Mouse (Mus musculus) kidney, adult 8-10 months (tissue): ENCODE measurements around the gene Cacng3.
A peak's percentile ranks its signal among the peaks of the same experiment; 100 is the strongest.

Source experiments
- DNase-seq, 2 experiments: peaks; one replicate each; pipeline ENCODE4 v3.0.0; 2022

The Cacng3 gene

GRCm38 (mm10) chr7:122670442-122670872, at the start of gene Cacng3:
Cacng3 (plus strand) TSS chr7:122670492.
- DNase-seq, result no peak

GRCm38 (mm10) chr7:122622125-122622774, 48.0 kb upstream of the Cacng3 start:
- DNase-seq, result no peak

GRCm38 (mm10) chr7:122623753-122624152, 46.5 kb upstream of the Cacng3 start:
- no peak for DNase-seq

DNA sequence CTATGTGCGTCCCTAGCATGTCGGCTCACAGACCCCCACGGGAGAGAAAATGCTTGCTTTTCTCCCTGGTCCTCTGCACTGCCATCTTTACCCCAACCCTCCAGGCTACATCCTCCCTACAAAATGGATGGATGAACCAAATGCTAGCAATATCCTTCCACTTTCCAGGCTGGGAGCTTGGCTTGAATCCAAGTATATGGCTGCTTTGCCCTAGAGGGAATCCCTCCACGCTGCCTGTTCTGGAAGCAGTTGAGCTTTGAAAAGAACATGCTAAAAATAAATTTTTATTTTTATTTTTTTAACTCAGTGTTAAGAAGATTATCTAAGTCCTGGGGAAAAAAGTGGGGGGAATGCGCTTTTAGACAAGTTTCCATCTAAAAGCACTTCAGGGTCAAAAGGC, 42.2 kb upstream of the Cacng3 start:
- DNase-seq, result no peak

GRCm38 (mm10) chr7:122630386-122630785, 39.9 kb upstream of the Cacng3 start:
- no peak for DNase-seq

GRCm38 (mm10) chr7:122631151-122631550, 39.1 kb upstream of the Cacng3 start:
- DNase-seq, result no peak

DNA sequence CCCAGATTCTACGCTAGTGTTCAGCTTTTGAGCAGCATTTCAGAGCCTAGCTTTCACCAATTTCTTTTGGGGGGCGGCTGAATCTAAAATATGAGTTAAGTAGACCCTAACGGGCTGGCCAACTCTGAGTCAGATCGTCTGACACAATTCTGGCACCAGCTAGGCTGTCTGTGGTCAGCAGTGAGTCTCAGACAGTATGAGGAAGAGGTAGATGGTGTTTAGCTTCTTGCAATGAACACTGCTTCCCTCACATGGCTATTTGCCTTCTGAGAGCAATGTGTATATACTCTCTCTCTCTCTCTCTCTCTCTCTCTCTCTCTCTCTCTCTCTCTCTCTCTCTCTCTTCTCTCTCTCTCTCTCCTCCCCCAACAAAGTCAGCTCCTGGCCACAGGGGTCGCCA, 37.3 kb upstream of the Cacng3 start:
- DNase-seq, result no peak

GRCm38 (mm10) chr7:122633463-122633862, 36.8 kb upstream of the Cacng3 start:
- DNase-seq, result no peak

DNA sequence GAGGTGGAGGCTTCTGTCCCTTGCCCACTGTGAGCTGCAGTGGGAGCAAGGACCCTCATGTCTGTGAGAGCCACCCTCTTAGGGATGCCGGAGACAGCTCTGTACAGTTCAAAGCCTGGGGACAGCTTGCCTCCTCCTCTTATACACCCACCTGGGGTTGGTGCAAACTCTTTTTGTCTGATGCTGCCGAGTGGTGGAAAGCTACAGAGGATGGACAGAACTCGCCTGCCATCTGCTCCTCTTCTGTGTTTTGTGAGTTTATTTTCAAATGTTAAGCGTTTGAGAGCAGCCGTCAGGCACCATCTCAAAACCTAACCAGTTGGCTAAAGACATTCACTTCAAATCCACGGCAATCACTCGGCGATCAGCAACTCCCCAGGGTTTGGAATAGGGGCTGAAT, 26.6 kb upstream of the Cacng3 start:
- DNase-seq, result no peak

DNA sequence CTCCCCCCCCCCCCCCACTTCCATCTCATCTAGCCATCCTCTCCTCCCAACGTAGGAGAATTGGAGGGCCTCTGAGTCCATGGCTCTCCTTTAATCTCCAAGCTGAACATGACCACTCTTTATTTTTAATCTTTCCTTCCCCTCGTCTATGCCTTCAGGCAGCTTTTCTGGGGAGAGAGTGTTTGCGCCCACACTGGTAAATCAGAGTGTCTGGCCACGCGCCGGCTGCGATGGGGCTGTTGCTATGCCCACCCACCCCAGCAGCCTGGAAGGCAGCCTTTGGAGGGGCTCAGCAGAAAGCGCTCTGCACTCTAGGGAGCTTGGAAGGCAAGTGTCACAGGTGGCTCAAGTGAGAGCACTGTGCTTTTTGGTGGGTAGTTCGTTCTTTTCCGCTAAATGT, 21.0 kb upstream of the Cacng3 start:
- DNase-seq, result no peak

GRCm38 (mm10) chr7:122652523-122652922, 17.8 kb upstream of the Cacng3 start:
- DNase-seq, result no peak

DNA sequence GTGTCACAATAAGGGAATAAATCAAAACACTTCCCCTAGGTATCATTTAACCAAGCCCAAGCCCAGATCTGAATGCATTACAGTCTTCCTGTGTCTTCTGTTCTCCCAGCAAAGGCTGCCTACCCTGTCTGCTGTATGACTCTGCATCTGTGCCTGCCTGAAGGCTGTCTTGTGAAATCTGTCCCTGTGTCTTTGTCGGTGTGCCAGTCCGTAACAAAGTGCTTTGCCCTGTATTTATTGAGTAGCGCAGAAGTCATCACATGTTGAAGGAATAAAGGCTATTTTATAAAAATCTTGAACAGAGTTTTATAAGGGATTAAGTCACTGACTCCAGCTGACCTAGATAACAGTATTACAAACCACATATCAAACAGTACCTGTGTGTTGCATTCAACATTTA, 13.6 kb upstream of the Cacng3 start:
- no peak for DNase-seq

DNA sequence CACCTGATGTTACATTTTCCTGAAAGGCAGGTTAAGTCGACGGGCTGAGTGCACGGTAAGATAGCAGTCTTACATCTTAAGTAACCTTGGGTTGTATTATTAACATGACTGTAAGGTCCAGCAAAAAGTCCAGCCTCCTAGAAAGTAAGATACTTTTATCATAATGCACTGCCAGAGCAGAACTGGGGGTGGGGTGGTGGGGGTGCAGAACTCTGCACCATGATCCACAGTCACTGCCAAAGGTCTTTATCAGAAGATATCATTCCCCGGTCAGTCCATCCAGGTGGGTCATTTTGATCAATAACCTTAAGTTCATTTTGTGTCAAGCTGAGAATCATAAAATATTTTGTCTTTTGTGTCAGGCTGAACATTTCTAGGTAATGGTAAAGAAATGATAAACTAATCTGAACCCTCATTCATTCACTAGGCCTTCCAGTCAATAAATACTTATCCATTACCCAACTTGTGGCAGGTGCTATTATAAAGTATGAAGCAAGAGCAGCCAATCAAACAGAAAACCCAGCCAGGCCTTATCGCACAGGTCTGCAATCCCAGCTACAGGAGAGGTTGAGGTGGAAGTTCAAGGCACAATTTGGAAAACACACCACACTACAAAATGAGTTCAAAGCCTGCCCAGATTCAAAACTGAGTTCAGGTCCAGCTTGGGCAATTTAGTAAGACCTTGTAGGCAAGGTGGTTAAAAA, 12.7 kb upstream of the Cacng3 start:
- no peak for DNase-seq

GRCm38 (mm10) chr7:122665311-122666049, 4.8 kb upstream of the Cacng3 start:
- DNase-seq, result no peak

GRCm38 (mm10) chr7:122667903-122668302, 2.4 kb upstream of the Cacng3 start:
- peak; percentile 7 to 38 for DNase-seq

GRCm38 (mm10) chr7:122670873-122671641, 765 bp downstream of the Cacng3 start:
- peak; percentile 61 to 87 for DNase-seq

GRCm38 (mm10) chr7:122672981-122673380, 2.7 kb downstream of the Cacng3 start:
- no peak for DNase-seq

GRCm38 (mm10) chr7:122675207-122675606, 4.9 kb downstream of the Cacng3 start:
- DNase-seq, result no peak

DNA sequence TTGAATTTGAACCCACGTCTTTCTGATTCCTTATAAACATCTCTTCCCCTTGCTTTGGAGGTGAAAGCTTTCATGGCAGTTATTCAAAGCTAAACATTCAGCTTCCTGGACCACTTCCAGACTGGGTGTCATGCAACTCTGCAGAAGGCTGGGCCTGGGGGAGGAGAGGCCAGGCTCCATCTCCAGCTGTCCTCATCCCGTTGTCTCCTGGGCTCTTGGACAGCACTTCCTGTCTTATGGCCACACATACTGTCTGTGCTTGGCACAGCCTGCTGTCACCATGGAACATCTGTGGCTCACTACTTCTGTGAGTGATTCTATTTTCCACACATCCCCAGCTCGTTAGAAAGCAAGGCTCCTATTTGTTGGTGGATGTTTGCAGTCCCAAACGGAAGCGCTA, 31.5 kb downstream of the Cacng3 start:
- no peak for DNase-seq

- no peak for DNase-seq
These were observed 32.2 kb downstream of the Cacng3 start for GRCm38 (mm10) chr7:122702443-122702842.

DNA sequence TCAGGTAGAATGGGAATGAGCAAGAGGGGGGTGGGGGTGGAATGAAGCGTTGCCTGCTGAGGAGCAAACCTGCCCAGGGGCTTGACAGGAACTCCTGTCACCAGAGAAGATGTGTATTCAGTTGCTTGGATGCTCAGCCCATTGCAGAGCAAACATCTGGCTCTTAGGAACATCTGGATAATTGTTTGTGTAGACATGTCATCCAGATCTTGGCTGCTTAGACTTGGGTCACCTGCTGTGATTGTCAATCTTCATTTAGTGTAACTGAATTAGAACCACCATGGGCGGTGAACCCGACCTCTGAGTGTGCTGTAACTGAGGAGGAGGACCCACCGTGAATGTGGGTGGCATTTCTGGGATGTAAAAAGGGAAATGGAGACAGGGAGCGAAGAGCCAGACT, 36.4 kb downstream of the Cacng3 start:
- DNase-seq, result no peak

DNA sequence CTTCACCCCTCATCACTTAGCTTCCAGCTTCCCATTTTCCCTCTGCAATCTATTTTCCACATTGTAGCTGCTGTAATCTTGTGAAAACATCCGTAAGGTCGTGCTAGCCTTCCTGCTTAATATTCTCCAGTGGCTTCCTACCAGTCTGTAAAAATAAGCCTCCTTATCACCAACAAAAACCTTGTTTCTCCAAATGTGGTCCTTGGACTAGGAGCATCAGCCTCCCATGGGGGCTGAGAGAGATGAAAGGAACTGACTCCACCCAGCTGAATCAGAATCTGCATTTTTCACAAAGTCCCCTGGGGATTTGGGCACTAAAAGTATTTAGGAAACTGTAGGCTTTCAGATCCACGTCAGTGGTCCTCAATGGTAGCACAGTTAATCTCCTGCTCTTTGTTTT, 46.0 kb downstream of the Cacng3 start:
- DNase-seq, result no peak

DNA sequence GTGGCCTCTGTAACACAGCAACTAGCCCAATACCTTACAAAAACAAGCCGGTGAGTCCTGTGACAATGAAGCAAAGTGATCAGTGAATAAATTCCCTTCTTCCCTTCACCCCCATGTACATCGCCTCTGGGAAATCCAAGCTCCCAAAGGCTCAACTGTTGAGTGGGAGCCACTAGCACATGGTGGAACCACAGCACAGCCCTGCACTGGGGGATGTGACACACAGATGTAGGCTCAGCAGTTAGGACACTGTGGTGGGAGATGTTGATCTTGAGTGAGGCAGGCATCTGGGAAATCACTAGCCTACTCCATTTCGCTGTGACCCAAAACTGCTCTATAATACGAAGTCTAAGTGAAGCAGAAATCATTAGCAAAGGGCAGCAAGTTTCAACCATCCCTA, 48.2 kb downstream of the Cacng3 start:
- no peak for DNase-seq
